Mouse (Mus musculus): Measurements from ENCODE around the gene Timm8a1. TPM values are rescaled to one million over a fixed set of nuclear protein-coding genes. Genes with fewer than 3 reads are reported as not detected.

The Timm8a1 gene
- 56.7 and 60.7 TPM in 2 replicates for polyA plus RNA-seq (2015; fragmentation: Nextera tagmentation; extraction: Ambion mirVana)

- H3K9me3 ChIP-seq (replicated peaks) = no peaks in the 10 kb centered on the region
- H3K4me2 ChIP-seq = peak within 1 kb of the TSS; percentile 64
- no peaks in the 10 kb centered on the region for H3K36me3 ChIP-seq (ENCODE audit: poor library complexity, severe bottlenecking)
- WGBS = 16% methylated on average over 35 of the region's 61 CpGs
- H3K27ac ChIP-seq = peak within 1 kb of the TSS; percentile 59; the same call in 1 of the 2 replicates
- peak within 1 kb of the TSS; percentile 52 for H3K4me3 ChIP-seq
- H3K9ac ChIP-seq = peak within 1 kb of the TSS; percentile 64
- no peaks in the 10 kb centered on the region for H3K27me3 ChIP-seq
- H3K4me1 ChIP-seq = no peaks in the 10 kb centered on the region
- ATAC-seq = peak; percentile 94
Observed at GRCm38 (mm10) chrX:134541145-134541954, at the start of gene Timm8a1. Timm8a1 (minus strand) TSS chrX:134541865.

GRCm38 (mm10) chrX:134589836-134590235, 48.2 kb upstream of the Timm8a1 start:
- peaks cover 6% of the 10 kb centered on the region; the same call in 1 of the 2 replicates for H3K4me1 ChIP-seq
- H3K36me3 ChIP-seq (ENCODE audit: poor library complexity, severe bottlenecking) = peaks cover 12% of the 10 kb centered on the region; the same call in 1 of the 2 replicates
- no peak overlapping the region for H3K27ac ChIP-seq
- H3K9ac ChIP-seq = no peak overlapping the region
- no peak overlapping the region for H3K4me2 ChIP-seq
- no peaks in the 10 kb centered on the region for H3K27me3 ChIP-seq
- no peak overlapping the region for H3K4me3 ChIP-seq
- ATAC-seq = no peak
- 65% methylated on average over 5 of the region's 5 CpGs for WGBS
- H3K9me3 ChIP-seq (replicated peaks) = no peaks in the 10 kb centered on the region

GRCm38 (mm10) chrX:134588997-134589396, 47.3 kb upstream of the Timm8a1 start:
- Histone ChIP-seq H3K9ac (no peak overlapping the region), H3K36me3 (ENCODE audit: poor library complexity, severe bottlenecking) (peaks cover 12% of the 10 kb centered on the region; the same call in 1 of the 2 replicates), H3K4me3 (no peak overlapping the region), H3K4me2 (no peak overlapping the region), H3K27me3 (no peaks in the 10 kb centered on the region), H3K4me1 (peaks cover 6% of the 10 kb centered on the region; the same call in 1 of the 2 replicates), H3K27ac (no peak overlapping the region), H3K9me3 (replicated peaks) (no peaks in the 10 kb centered on the region)
- WGBS = 87% methylated on average over 3 of the region's 3 CpGs
- ATAC-seq = no peak

- Histone ChIP-seq H3K4me1 (peaks cover 6% of the 10 kb centered on the region; the same call in 1 of the 2 replicates), H3K27ac (no peak overlapping the region), H3K27me3 (no peaks in the 10 kb centered on the region), H3K9me3 (replicated peaks) (no peaks in the 10 kb centered on the region), H3K4me2 (no peak overlapping the region), H3K36me3 (ENCODE audit: poor library complexity, severe bottlenecking) (peaks cover 12% of the 10 kb centered on the region; the same call in 1 of the 2 replicates), H3K9ac (no peak overlapping the region), H3K4me3 (no peak overlapping the region)
- 84% methylated on average over 4 of the region's 4 CpGs for WGBS
- no peak for ATAC-seq
Observed at GRCm38 (mm10) chrX:134588261-134588660, 46.6 kb upstream of the Timm8a1 start.

- no peak overlapping the region for H3K27ac ChIP-seq
- WGBS = 44% methylated on average over 8 of the region's 8 CpGs
- no peaks in the 10 kb centered on the region for H3K9me3 ChIP-seq (replicated peaks)
- H3K9ac ChIP-seq = peak overlapping the region; percentile 76
- H3K4me2 ChIP-seq = peak overlapping the region; percentile 64
- H3K4me1 ChIP-seq = peaks cover 6% of the 10 kb centered on the region; the same call in 1 of the 2 replicates
- peaks cover 12% of the 10 kb centered on the region; the same call in 1 of the 2 replicates for H3K36me3 ChIP-seq (ENCODE audit: poor library complexity, severe bottlenecking)
- peak overlapping the region; percentile 52 for H3K4me3 ChIP-seq
- ATAC-seq = no peak
- no peaks in the 10 kb centered on the region for H3K27me3 ChIP-seq
Observed at GRCm38 (mm10) chrX:134586447-134586846, 44.8 kb upstream of the Timm8a1 start.

GRCm38 (mm10) chrX:134585103-134586002, 43.7 kb upstream of the Timm8a1 start, which contains the start of gene Rpl36a:
Rpl36a (plus strand) TSS chrX:134585654.
- peak within 1 kb of the TSS; percentile 76 for H3K9ac ChIP-seq
- WGBS = 24% methylated on average over 45 of the region's 45 CpGs
- H3K36me3 ChIP-seq (ENCODE audit: poor library complexity, severe bottlenecking) = peaks cover 12% of the 10 kb centered on the region; the same call in 1 of the 2 replicates
- peaks cover 6% of the 10 kb centered on the region; the same call in 1 of the 2 replicates for H3K4me1 ChIP-seq
- peak; percentile 98 for ATAC-seq
- peak within 1 kb of the TSS; percentile 88 for H3K27ac ChIP-seq
- H3K27me3 ChIP-seq = no peaks in the 10 kb centered on the region
- peak within 1 kb of the TSS; percentile 52 for H3K4me3 ChIP-seq
- H3K4me2 ChIP-seq = peak within 1 kb of the TSS; percentile 64
- no peaks in the 10 kb centered on the region for H3K9me3 ChIP-seq (replicated peaks)

GRCm38 (mm10) chrX:134582888-134583669, 41.4 kb upstream of the Timm8a1 start, which contains the start of gene Btk:
Btk (minus strand) TSS chrX:134583570.
- no peak within 1 kb of the TSS for H3K27ac ChIP-seq
- H3K9ac ChIP-seq = no peak within 1 kb of the TSS
- no peaks in the 10 kb centered on the region for H3K27me3 ChIP-seq
- ATAC-seq = no peak
- H3K4me3 ChIP-seq = no peak within 1 kb of the TSS
- 81% methylated on average over 11 of the region's 11 CpGs for WGBS
- H3K4me2 ChIP-seq = no peak within 1 kb of the TSS
- H3K36me3 ChIP-seq (ENCODE audit: poor library complexity, severe bottlenecking) = peaks cover 1% of the 10 kb centered on the region; the same call in 1 of the 2 replicates
- H3K9me3 ChIP-seq (replicated peaks) = no peaks in the 10 kb centered on the region
- peaks cover 6% of the 10 kb centered on the region; the same call in 1 of the 2 replicates for H3K4me1 ChIP-seq

GRCm38 (mm10) chrX:134582270-134582669, 40.6 kb upstream of the Timm8a1 start:
- Histone ChIP-seq H3K4me1 (peaks cover 6% of the 10 kb centered on the region; the same call in 1 of the 2 replicates), H3K36me3 (ENCODE audit: poor library complexity, severe bottlenecking) (no peaks in the 10 kb centered on the region), H3K9me3 (replicated peaks) (no peaks in the 10 kb centered on the region), H3K27me3 (no peaks in the 10 kb centered on the region), H3K4me2 (no peak overlapping the region), H3K4me3 (no peak overlapping the region), H3K9ac (no peak overlapping the region), H3K27ac (no peak overlapping the region)
- ATAC-seq = no peak
- 84% methylated on average over 11 of the region's 11 CpGs for WGBS

GRCm38 (mm10) chrX:134580528-134581305, 39.1 kb upstream of the Timm8a1 start:
- H3K4me1 ChIP-seq = no peaks in the 10 kb centered on the region
- H3K4me3 ChIP-seq = no peak overlapping the region
- H3K27ac ChIP-seq = no peak overlapping the region
- H3K27me3 ChIP-seq = no peaks in the 10 kb centered on the region
- ATAC-seq = no peak
- H3K9ac ChIP-seq = no peak overlapping the region
- no peaks in the 10 kb centered on the region for H3K36me3 ChIP-seq (ENCODE audit: poor library complexity, severe bottlenecking)
- no peaks in the 10 kb centered on the region for H3K9me3 ChIP-seq (replicated peaks)
- 86% methylated on average over 14 of the region's 14 CpGs for WGBS
- H3K4me2 ChIP-seq = no peak overlapping the region

GRCm38 (mm10) chrX:134577896-134578295, 36.2 kb upstream of the Timm8a1 start:
- Histone ChIP-seq H3K9me3 (replicated peaks) (no peaks in the 10 kb centered on the region), H3K36me3 (ENCODE audit: poor library complexity, severe bottlenecking) (no peaks in the 10 kb centered on the region), H3K27me3 (no peaks in the 10 kb centered on the region), H3K9ac (no peak overlapping the region), H3K4me2 (no peak overlapping the region), H3K4me3 (no peak overlapping the region), H3K4me1 (no peaks in the 10 kb centered on the region), H3K27ac (no peak overlapping the region)
- 76% methylated on average over 4 of the region's 4 CpGs for WGBS
- ATAC-seq = no peak
